Mouse (Mus musculus) c-Kit-positive CD71-positive TER-119-negative erythroid progenitor cells, embryonic 14.5 days (primary cell): Measurements from ENCODE around the gene Slc13a3.

ENCODE experiments used
- DNase-seq: peaks from one replicate; pipeline ENCODE4 v3.0.0-alpha.2; 2013; ENCODE audit warnings: low read depth

The Slc13a3 gene

GRCm38 (mm10) chr2:165413884-165414283 is 59.1 kb downstream of the Slc13a3 start:
- no peak for DNase-seq

GRCm38 (mm10) chr2:165407700-165408301 is 65.2 kb downstream of the Slc13a3 start:
- DNase-seq = no peak

- no peak for DNase-seq
Observed at GRCm38 (mm10) chr2:165405351-165405750, 67.7 kb downstream of the Slc13a3 start.

- DNase-seq = no peak
Observed at GRCm38 (mm10) chr2:165404951-165405350, 68.1 kb downstream of the Slc13a3 start.

- no peak for DNase-seq
Observed at GRCm38 (mm10) chr2:165398164-165398785, 74.8 kb downstream of the Slc13a3 start.

- DNase-seq = no peak
Observed at GRCm38 (mm10) chr2:165397502-165398163, 75.4 kb downstream of the Slc13a3 start.

GRCm38 (mm10) chr2:165396831-165397501 is 76.1 kb downstream of the Slc13a3 start:
- DNase-seq = no peak

- no peak for DNase-seq
Observed at GRCm38 (mm10) chr2:165392156-165392555, 80.9 kb downstream of the Slc13a3 start.

- DNase-seq = no peak
Observed at GRCm38 (mm10) chr2:165391561-165391960, 81.5 kb downstream of the Slc13a3 start.

- DNase-seq = no peak
Observed at GRCm38 (mm10) chr2:165389299-165389952, 83.6 kb downstream of the Slc13a3 start.

- no peak for DNase-seq
Observed at GRCm38 (mm10) chr2:165387844-165388495, 85.1 kb downstream of the Slc13a3 start, which contains the start of gene Zfp334. TSS of gene Zfp334 (minus strand) at chr2:165388259.

GRCm38 (mm10) chr2:165387370-165387769 is 85.7 kb downstream of the Slc13a3 start:
- no peak for DNase-seq

GRCm38 (mm10) chr2:165380050-165380449 is 93.0 kb downstream of the Slc13a3 start:
- no peak for DNase-seq

- no peak for DNase-seq
Observed at GRCm38 (mm10) chr2:165376001-165376400, 97.0 kb downstream of the Slc13a3 start.

GRCm38 (mm10) chr2:165375478-165375877 is 97.6 kb downstream of the Slc13a3 start:
- DNase-seq = no peak

GRCm38 (mm10) chr2:165371066-165371465 is 102.0 kb downstream of the Slc13a3 start:
- DNase-seq = no peak

GRCm38 (mm10) chr2:165370348-165370747 is 102.7 kb downstream of the Slc13a3 start:
- no peak for DNase-seq

GRCm38 (mm10) chr2:165368496-165368895 is 104.5 kb downstream of the Slc13a3 start, which contains the start of gene Zfp663:
TSS of gene Zfp663 (minus strand) at chr2:165368729.
- no peak for DNase-seq

GRCm38 (mm10) chr2:165367868-165368439 is 105.1 kb downstream of the Slc13a3 start:
- DNase-seq = no peak

- no peak for DNase-seq
Observed at GRCm38 (mm10) chr2:165367047-165367520, 105.9 kb downstream of the Slc13a3 start.
